Mouse (Mus musculus): ENCODE data around the gene Nit2. TPM values are rescaled to one million over a fixed set of nuclear protein-coding genes. Genes with fewer than 3 reads are reported as not detected.

Gene Nit2
- polyA plus RNA-seq, 1 experiment from 2014 or later = 49.8 TPM

DNA sequence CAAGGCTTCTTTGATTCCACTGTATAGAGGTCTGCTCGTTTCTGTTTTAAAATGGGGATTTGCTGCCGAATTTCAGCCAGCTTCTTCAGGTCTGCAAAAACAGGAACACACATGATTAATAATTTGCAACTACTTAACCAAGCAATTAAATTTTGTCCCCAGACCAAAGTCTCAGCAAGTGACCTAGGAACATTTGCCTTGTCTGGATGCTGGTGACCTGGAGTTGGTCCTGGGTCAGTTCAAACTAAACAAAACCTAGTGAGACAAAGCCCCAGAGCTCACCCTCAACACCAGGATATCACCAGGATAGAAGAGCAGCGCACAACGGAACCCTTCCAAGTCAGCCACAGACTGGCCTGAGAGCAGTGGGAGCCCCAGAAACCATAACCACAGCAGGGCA, 10.1 kb downstream of the Nit2 start:
- WGBS = 87% methylated on average over 4 of the region's 4 CpGs
- H3K4me3 ChIP-seq (ENCODE audit: low read depth, low read length) = no peak overlapping the region
- no peaks in the 10 kb centered on the region; the same call in 1 of the 2 replicates for H3K36me3 ChIP-seq (ENCODE audit: control insufficient read depth, insufficient read depth, low read length)
- no peak overlapping the region for H3K4me2 ChIP-seq (ENCODE audit: low read depth)
- DNase-seq (ENCODE audit: low spot score) (no peak), ATAC-seq (ENCODE audit: insufficient read depth, low FRiP score, low TSS enrichment) (no peak)
- H3K27ac ChIP-seq (ENCODE audit: low read depth, low read length) = no peak overlapping the region
- H3K27me3 ChIP-seq (ENCODE audit: control insufficient read depth, insufficient read depth, low read length) = no peaks in the 10 kb centered on the region
- H3K9ac ChIP-seq (ENCODE audit: low read length) = no peak overlapping the region
- no peaks in the 10 kb centered on the region for H3K9me3 ChIP-seq (ENCODE audit: control insufficient read depth, low read length)
- H3K4me1 ChIP-seq (ENCODE audit: control insufficient read depth, insufficient read depth, low read length) = no peaks in the 10 kb centered on the region

DNA sequence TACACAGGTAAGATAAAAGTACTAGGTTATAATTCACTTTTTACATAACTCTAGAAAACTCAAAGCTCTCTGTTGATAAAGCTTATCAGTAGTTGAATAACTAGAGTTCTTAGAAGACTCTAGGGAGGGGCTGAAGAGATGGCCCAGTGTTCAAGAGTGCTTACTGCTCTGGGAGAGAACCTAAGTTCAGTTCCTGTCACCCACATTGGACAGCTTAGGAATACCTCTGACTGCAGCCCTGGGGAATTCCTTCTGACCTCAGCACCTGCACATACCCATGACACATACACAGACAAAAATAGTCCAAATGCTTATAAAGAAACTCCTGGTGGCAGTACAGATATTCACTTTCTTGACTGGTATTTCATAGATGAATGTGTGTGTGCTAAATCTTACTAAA, 11.2 kb downstream of the Nit2 start:
- ATAC-seq (ENCODE audit: insufficient read depth, low FRiP score, low TSS enrichment) = no peak
- H3K4me3 ChIP-seq (ENCODE audit: low read depth, low read length) = no peak overlapping the region
- no peak overlapping the region for H3K27ac ChIP-seq (ENCODE audit: low read depth, low read length)
- no peaks in the 10 kb centered on the region for H3K4me1 ChIP-seq (ENCODE audit: control insufficient read depth, insufficient read depth, low read length)
- no peaks in the 10 kb centered on the region; the same call in 1 of the 2 replicates for H3K36me3 ChIP-seq (ENCODE audit: control insufficient read depth, insufficient read depth, low read length)
- no peak for DNase-seq (ENCODE audit: low spot score)
- no peak overlapping the region for H3K4me2 ChIP-seq (ENCODE audit: low read depth)
- no peak overlapping the region for H3K9ac ChIP-seq (ENCODE audit: low read length)
- H3K9me3 ChIP-seq (ENCODE audit: control insufficient read depth, low read length) = no peaks in the 10 kb centered on the region
- no peaks in the 10 kb centered on the region for H3K27me3 ChIP-seq (ENCODE audit: control insufficient read depth, insufficient read depth, low read length)

DNA sequence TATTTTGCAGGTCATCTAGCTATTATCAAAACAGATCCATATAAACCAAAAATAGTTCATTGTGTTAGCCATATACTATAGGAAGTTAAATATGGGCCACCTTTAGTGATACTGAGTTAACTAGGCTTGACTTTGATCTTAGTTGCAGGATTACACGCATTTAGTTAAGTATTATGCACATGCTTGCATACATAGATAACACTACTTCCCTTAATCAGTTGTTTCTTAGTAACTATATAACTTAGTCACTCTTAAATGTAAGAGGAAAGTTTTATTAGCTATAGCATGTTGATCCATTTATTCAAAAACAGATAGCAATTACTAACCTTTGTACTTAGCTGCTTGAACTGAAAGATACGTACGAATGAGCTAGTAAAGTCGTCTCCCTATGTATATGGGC, 15.7 kb downstream of the Nit2 start:
- 97% methylated on average over 4 of the region's 4 CpGs for WGBS
- Histone ChIP-seq H3K4me3 (ENCODE audit: low read depth, low read length) (no peak overlapping the region), H3K27ac (ENCODE audit: low read depth, low read length) (no peak overlapping the region), H3K9me3 (ENCODE audit: control insufficient read depth, low read length) (no peaks in the 10 kb centered on the region), H3K27me3 (ENCODE audit: control insufficient read depth, insufficient read depth, low read length) (no peaks in the 10 kb centered on the region), H3K36me3 (ENCODE audit: control insufficient read depth, insufficient read depth, low read length) (no peaks in the 10 kb centered on the region; the same call in 1 of the 2 replicates), H3K4me1 (ENCODE audit: control insufficient read depth, insufficient read depth, low read length) (no peaks in the 10 kb centered on the region), H3K4me2 (ENCODE audit: low read depth) (no peak overlapping the region), H3K9ac (ENCODE audit: low read length) (no peak overlapping the region)
- DNase-seq (ENCODE audit: low spot score) = no peak
- ATAC-seq (ENCODE audit: insufficient read depth, low FRiP score, low TSS enrichment) = no peak

DNA sequence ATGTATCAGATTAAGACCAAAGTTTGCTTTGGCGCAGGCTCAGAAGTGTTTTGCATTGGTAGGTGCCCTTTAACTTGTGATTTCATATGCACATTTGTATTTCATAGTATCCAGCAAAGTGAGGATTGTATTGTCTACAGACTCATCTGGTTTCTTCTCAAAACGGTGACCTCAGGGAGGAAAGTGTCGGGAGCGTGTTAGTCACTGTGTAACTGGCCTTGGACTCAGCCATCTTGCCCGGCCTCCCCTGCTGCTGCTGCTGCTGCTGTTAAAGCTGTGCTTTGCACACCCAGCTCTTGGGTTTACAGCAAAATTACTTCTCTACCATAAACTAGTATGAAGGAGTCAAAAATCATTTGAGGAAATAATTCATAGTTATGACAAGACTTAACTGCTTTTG, 22.4 kb downstream of the Nit2 start:
- DNase-seq (ENCODE audit: low spot score) = no peak
- Histone ChIP-seq H3K4me1 (ENCODE audit: control insufficient read depth, insufficient read depth, low read length) (no peaks in the 10 kb centered on the region), H3K36me3 (ENCODE audit: control insufficient read depth, insufficient read depth, low read length) (peaks cover 6% of the 10 kb centered on the region), H3K9ac (ENCODE audit: low read length) (no peak overlapping the region), H3K27ac (ENCODE audit: low read depth, low read length) (no peak overlapping the region), H3K27me3 (ENCODE audit: control insufficient read depth, insufficient read depth, low read length) (no peaks in the 10 kb centered on the region), H3K9me3 (ENCODE audit: control insufficient read depth, low read length) (no peaks in the 10 kb centered on the region), H3K4me3 (ENCODE audit: low read depth, low read length) (no peak overlapping the region), H3K4me2 (ENCODE audit: low read depth) (no peak overlapping the region)
- ATAC-seq (ENCODE audit: insufficient read depth, low FRiP score, low TSS enrichment) = no peak
- WGBS = 92% methylated on average over 5 of the region's 5 CpGs

DNA sequence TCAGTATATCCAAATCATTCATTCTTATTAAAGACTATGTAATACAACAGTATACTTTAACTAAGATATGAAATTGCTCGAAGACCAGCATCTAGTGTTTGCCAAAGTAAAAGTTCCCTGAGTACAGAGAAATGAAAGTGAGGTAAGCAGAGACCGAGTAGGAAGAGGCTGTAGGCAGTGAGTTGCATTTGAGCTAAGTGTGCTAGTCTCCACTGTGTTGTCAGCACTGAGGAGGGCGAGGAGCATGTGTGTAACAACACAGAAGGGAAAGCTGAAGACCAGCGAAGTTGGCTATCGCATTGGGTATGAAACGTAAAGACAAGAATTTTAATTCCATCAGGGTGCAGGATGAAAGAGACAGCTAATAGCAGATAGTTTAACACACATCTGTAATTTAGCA, 33.5 kb downstream of the Nit2 start:
- 96% methylated on average over 6 of the region's 6 CpGs for WGBS
- H3K36me3 ChIP-seq (ENCODE audit: control insufficient read depth, insufficient read depth, low read length) = peaks cover 5% of the 10 kb centered on the region; the same call in 1 of the 2 replicates
- H3K9me3 ChIP-seq (ENCODE audit: control insufficient read depth, low read length) = no peaks in the 10 kb centered on the region
- H3K9ac ChIP-seq (ENCODE audit: low read length) = no peak overlapping the region
- DNase-seq (ENCODE audit: low spot score) = no peak
- peaks cover 6% of the 10 kb centered on the region; the same call in 1 of the 2 replicates for H3K4me1 ChIP-seq (ENCODE audit: control insufficient read depth, insufficient read depth, low read length)
- no peaks in the 10 kb centered on the region for H3K27me3 ChIP-seq (ENCODE audit: control insufficient read depth, insufficient read depth, low read length)
- no peak overlapping the region for H3K4me2 ChIP-seq (ENCODE audit: low read depth)
- no peak overlapping the region for H3K27ac ChIP-seq (ENCODE audit: low read depth, low read length)
- H3K4me3 ChIP-seq (ENCODE audit: low read depth, low read length) = no peak overlapping the region
- ATAC-seq (ENCODE audit: insufficient read depth, low FRiP score, low TSS enrichment) = no peak

DNA sequence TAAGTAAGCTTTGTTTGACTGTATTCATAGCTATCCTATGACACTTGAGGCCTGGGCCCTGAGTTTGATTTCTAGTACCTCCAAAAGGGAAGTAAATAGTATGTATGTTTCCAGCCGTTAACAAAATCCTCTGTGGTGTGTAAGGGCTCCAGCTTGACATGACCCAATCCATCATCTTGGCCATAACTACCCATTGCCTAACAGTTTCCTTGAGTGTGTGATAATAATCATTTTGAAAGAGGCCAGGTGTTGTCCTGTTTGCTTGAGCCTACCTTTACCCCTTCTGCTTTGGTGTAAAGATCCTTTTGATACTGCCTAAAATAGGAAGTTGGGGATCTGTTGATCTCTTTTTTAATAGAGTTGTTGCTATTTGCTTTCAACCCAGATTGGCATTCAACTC, 34.8 kb downstream of the Nit2 start:
- Histone ChIP-seq H3K4me2 (ENCODE audit: low read depth) (no peak overlapping the region), H3K4me1 (ENCODE audit: control insufficient read depth, insufficient read depth, low read length) (peaks cover 6% of the 10 kb centered on the region; the same call in 1 of the 2 replicates), H3K9ac (ENCODE audit: low read length) (no peak overlapping the region), H3K4me3 (ENCODE audit: low read depth, low read length) (no peak overlapping the region), H3K27ac (ENCODE audit: low read depth, low read length) (no peak overlapping the region), H3K27me3 (ENCODE audit: control insufficient read depth, insufficient read depth, low read length) (no peaks in the 10 kb centered on the region), H3K9me3 (ENCODE audit: control insufficient read depth, low read length) (no peaks in the 10 kb centered on the region), H3K36me3 (ENCODE audit: control insufficient read depth, insufficient read depth, low read length) (peaks cover 4% of the 10 kb centered on the region; the same call in 1 of the 2 replicates)
- ATAC-seq (ENCODE audit: insufficient read depth, low FRiP score, low TSS enrichment) (no peak), DNase-seq (ENCODE audit: low spot score) (no peak)
- 78% methylated on average over 1 of the region's 1 CpGs for WGBS

DNA sequence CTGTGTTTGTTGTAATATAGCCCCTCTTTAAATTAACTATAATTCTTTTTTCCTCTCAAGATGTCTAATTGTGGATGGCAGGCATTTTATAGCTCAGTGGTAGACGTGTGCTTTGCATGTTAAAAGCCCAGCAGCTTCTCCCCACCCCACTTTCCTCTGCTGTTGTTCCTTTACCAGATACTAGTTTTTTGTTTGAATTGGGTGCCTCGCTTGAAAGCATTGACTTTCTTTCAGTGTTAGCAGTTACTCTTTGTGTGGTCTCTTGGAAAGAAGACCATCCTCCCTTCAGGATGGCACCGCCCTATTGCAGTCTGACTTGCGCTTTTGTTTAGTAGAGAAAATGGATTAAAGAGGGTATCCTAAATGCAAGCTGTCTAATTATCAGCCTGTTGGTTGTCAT, 35.6 kb downstream of the Nit2 start:
- no peak overlapping the region for H3K4me2 ChIP-seq (ENCODE audit: low read depth)
- no peak overlapping the region for H3K27ac ChIP-seq (ENCODE audit: low read depth, low read length)
- H3K27me3 ChIP-seq (ENCODE audit: control insufficient read depth, insufficient read depth, low read length) = no peaks in the 10 kb centered on the region
- ATAC-seq (ENCODE audit: insufficient read depth, low FRiP score, low TSS enrichment) = peak; percentile 55
- H3K4me3 ChIP-seq (ENCODE audit: low read depth, low read length) = no peak overlapping the region
- H3K36me3 ChIP-seq (ENCODE audit: control insufficient read depth, insufficient read depth, low read length) = peaks cover 2% of the 10 kb centered on the region; the same call in 1 of the 2 replicates
- DNase-seq (ENCODE audit: low spot score) = no peak
- peaks cover 6% of the 10 kb centered on the region; the same call in 1 of the 2 replicates for H3K4me1 ChIP-seq (ENCODE audit: control insufficient read depth, insufficient read depth, low read length)
- 50% methylated on average over 4 of the region's 4 CpGs for WGBS
- no peak overlapping the region for H3K9ac ChIP-seq (ENCODE audit: low read length)
- H3K9me3 ChIP-seq (ENCODE audit: control insufficient read depth, low read length) = no peaks in the 10 kb centered on the region

DNA sequence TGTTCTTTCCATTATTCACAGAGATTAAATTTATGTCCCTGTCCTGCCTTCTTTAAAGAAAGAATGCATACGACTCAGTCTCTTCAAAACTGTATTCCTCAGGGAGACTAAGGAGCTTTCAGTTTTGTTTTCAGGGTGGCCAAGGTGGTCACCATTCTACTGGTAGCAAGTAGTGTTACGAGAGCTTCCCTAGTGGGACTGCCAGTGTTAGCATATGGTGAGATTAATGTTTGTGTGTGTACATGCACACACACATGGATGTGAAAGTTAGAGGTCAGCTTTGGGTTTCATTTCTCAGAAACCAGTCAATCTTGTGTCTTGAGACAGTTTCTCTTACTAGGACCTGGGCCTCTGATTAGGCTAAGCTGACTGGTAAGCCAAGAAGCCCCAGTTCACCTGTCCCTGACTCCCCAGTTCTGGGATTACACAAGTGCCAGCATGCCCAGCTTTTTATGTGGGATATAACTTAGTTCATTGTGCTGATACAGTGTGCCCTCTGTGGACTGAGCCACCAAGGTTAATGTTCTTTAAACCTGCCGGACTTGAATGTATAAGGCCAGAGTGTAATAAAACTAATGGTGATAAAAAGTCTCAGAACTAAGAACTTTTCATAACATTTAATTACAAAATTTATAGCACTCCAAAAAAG, 36.3 kb downstream of the Nit2 start:
- Histone ChIP-seq H3K9ac (ENCODE audit: low read length) (no peak overlapping the region), H3K27ac (ENCODE audit: low read depth, low read length) (no peak overlapping the region), H3K4me3 (ENCODE audit: low read depth, low read length) (no peak overlapping the region), H3K36me3 (ENCODE audit: control insufficient read depth, insufficient read depth, low read length) (0 out of 2 replicates have a peak, but pooled peaks cover 2% of the 10 kb centered on the region), H3K4me1 (ENCODE audit: control insufficient read depth, insufficient read depth, low read length) (peaks cover 6% of the 10 kb centered on the region; the same call in 1 of the 2 replicates), H3K27me3 (ENCODE audit: control insufficient read depth, insufficient read depth, low read length) (no peaks in the 10 kb centered on the region), H3K4me2 (ENCODE audit: low read depth) (no peak overlapping the region), H3K9me3 (ENCODE audit: control insufficient read depth, low read length) (no peaks in the 10 kb centered on the region)
- ATAC-seq (ENCODE audit: insufficient read depth, low FRiP score, low TSS enrichment) (no peak), DNase-seq (ENCODE audit: low spot score) (no peak)
- 63% methylated on average over 3 of the region's 3 CpGs for WGBS

DNA sequence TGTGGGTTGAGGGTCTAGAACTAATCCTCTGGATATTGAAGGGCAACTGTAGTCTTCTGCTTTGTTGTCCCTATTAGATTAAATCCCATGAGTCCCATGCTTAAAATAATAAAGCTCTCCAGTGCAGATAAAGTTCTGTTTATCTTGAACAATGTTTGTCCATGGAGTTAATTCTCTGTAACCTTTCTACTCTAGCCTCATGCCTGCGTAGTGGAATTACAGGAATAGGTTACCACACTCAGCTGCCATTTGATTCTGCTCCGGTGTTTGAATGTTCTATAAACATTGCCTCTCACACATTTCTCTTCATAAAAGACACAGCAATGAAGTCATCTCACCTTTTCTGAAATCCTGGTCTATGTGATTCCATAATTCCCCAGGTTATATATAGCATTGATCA, 39.3 kb downstream of the Nit2 start:
- ATAC-seq (ENCODE audit: insufficient read depth, low FRiP score, low TSS enrichment) = no peak
- 94% methylated on average over 2 of the region's 2 CpGs for WGBS
- Histone ChIP-seq H3K4me3 (ENCODE audit: low read depth, low read length) (no peak overlapping the region), H3K9me3 (ENCODE audit: control insufficient read depth, low read length) (no peaks in the 10 kb centered on the region), H3K27me3 (ENCODE audit: control insufficient read depth, insufficient read depth, low read length) (no peaks in the 10 kb centered on the region), H3K4me2 (ENCODE audit: low read depth) (no peak overlapping the region), H3K9ac (ENCODE audit: low read length) (no peak overlapping the region), H3K4me1 (ENCODE audit: control insufficient read depth, insufficient read depth, low read length) (peaks cover 9% of the 10 kb centered on the region), H3K27ac (ENCODE audit: low read depth, low read length) (no peak overlapping the region), H3K36me3 (ENCODE audit: control insufficient read depth, insufficient read depth, low read length) (no peaks in the 10 kb centered on the region)
- DNase-seq (ENCODE audit: low spot score) = no peak
